Mouse (Mus musculus): ENCODE results near the gene Dnah17.
A peak's percentile ranks its signal among the peaks of the same experiment; 100 is the strongest.

The Dnah17 gene

DNA sequence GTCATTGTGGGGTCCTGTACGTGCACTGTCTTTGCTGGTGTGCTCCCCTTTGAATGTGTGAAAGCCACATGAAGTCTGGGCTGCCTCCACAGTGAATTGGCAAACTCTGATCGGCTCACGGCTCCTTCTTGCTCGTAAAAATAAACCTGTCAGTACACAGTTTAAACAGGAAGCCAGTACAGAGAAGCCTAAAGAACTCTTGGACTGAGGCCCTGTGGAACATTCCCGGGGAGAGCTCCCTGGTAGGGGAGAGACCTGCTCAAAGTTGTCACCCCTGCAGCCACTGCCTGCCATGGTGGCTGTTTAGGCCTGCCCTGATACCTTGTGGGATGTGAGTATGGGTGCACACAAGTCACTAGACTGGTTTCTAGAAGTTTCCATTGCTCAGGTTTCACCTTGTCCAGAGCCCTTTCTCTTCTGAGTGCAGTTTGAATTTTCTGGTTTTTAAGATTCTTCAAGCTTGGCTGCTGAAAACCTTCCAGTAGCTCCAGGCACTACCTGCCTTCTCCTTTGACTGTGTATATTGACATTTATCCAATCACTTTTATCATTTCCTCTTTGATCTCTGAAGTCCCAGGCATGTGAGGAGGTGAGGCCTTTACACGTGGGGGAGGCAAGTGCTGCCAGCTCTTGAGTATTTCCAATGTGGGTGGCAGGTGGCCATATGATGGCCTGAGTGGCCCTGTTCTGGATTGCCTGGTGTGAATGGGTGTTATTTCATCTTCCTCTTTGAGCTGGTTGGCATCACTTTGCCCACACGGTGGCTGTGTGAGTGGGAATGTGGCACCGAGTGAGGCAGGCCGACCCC lies 136.0 kb downstream of the Dnah17 start:
- DNase-seq, result no peak

DNA sequence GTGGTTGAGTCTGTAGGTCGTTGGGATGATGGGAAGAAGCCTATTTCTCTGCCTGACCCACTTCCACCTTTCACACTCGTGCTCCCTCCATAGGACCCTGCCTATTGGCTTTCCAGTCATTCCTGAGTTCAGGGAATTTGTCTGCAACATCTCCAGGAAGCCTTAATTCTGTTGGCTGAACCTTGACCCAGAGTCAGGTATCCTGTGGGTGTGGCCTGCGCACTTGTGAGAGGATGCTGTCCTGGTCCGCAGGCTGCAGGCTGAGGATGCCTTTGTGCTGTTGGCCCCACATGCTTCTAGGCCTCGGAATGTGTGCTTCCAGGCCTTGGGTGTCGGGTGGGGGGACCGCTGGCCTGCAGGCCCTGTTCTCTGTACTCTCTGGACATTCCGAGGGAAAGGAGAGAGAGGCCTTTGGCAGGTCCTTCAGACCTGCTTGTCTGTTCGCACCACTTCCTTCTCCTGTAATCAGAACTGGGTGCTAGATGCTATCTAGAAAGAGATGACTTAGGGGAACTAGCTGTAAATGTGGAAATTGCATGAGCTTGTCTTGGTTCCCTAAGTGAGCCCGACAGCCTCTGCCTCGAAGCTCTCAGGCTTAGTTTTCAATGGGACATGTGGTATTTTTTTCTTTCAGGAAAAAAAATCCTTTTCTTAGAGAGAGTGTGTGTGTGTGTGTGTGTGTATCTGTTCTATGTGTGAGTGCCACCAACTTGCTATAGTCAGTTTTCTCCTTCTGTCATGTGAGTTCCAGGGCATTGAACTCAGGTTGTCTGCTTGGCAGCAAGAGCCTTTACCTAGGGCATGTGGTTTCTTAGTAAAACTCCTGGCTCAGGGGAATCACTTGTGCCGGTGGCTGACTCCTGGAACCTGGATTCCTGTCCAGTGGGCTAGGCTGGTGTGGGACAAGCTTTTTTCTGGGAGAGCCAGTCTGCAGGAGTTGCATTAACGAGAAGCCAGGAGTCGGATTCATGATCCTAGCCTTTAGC lies 137.0 kb downstream of the Dnah17 start:
- DNase-seq, result no peak

DNA sequence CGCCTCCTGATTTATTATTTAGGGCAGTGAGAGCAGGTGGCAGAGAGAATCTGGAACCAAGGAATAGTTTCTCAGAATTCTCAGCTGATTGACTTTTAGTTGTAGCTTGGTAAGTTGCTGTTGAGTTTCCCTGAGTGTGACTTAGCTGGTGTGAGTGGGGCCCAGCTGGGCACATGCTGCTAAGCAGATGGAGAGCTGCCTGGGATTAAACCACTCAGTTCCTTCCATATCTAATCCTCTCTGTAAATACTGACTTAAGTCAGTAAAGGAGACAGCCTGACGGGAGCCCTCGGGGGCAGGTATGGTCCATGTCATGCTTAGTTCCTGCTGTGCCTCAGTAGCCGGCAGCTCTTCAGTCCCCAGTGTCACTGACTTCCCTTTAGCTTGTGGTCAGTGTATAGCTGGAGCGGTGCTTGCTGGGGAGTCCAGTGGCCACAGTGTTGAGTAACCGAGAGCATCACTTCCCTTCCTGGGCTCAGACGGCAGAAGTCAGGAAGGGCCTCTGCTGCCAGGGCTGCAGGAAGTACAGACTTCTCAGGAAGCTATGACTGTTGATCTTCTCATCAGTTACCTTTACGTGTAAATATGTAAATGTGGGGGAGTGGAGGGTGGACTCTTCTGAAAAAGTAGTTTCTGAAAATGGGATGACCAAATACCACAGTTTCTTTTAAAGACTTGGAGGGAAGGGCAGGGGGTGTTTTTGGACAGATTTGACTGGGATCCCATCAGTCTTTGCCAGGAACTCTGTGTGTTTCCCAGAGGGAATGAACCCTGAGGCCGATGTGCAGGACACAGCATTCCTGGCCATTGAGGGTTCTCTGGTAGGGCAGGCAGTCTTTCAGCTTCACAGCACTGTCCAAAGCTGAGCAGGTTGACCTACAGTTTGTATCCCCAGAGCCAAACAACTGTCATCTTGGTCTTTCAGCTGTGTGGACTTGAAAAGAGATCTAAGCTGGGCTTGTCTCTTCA lies 138.6 kb downstream of the Dnah17 start:
- DNase-seq, result no peak

DNA sequence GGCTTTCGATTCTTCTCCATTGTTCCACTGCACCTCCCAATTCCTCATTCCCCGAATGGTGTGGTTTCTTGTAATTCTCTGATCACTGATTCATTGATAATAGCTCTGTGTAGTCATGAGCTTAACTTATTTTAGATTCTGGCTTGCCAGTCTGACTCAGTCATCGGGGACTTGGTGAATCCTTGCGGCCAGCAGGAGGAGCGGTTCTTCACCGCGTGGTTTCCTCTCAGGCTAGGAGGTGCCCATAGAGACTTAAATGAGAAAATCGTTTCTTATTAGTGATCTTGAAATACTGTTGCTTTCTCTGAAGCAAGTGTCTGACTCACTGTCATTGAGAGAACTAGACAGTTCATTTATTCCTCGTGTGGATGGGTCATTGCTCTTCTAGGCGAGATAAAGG lies 140.5 kb downstream of the Dnah17 start:
- DNase-seq, result no peak

DNA sequence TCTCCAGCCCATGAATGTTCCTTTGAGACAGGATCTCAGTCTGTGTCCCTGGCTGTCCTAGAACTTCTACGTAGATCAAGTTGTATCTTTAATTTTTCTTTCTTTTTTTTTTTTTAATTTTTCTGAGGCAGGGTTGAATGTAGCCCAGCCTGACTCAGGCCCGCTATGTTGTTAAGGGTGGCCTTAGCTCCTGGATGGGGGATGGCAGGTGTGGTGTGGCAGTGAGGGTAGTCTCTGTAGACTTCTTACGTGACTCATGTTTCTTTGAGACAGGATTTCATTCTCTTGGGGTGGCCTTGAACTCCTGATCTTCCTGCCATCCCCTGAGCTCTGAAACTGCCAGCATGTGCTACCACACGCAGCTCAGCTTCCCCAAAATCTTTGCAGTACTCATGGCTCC lies 141.2 kb downstream of the Dnah17 start:
- no peak for DNase-seq

DNA sequence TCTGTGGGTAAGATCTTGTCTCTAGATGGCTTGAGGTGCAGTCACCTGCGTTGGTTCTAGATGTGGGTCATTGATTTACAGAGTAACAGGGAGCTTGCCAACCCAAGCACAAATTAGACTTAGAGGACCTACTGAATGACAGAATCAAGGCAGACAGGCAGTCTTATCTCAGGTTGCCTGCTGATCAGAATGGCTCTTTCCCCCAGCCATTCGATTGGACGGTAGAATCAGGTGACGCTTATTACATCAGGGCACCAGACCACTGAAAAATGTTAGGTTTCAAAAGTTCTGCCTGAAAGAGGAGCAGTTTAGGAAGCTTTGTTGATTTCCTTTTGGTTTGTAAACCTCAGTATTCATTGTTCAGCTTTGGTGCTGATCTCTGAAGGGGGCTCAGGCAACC lies 142.5 kb downstream of the Dnah17 start:
- no peak for DNase-seq

DNA sequence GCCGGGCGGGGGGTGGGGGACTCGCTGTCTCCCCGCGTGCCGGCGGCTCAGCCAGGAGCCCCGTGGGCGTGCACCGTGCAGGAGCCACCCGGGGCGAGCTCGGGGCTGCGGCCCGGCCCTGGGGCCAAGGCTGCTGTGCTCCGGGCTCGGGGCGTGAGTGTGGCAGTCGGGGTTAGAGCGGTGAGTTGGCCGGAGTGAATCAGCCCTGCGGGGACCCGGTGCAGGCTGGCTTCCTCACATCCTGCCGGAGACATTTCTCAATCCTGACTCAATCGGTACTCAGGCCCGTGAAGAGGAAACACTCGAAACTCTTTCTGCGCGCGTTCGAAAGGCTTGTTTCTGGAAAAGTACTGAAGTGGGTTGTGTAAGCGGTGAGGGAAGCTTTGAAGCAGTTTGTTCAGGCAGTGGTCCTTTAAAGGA lies 143.4 kb downstream of the Dnah17 start:
- peak; percentile 53 for DNase-seq

DNA sequence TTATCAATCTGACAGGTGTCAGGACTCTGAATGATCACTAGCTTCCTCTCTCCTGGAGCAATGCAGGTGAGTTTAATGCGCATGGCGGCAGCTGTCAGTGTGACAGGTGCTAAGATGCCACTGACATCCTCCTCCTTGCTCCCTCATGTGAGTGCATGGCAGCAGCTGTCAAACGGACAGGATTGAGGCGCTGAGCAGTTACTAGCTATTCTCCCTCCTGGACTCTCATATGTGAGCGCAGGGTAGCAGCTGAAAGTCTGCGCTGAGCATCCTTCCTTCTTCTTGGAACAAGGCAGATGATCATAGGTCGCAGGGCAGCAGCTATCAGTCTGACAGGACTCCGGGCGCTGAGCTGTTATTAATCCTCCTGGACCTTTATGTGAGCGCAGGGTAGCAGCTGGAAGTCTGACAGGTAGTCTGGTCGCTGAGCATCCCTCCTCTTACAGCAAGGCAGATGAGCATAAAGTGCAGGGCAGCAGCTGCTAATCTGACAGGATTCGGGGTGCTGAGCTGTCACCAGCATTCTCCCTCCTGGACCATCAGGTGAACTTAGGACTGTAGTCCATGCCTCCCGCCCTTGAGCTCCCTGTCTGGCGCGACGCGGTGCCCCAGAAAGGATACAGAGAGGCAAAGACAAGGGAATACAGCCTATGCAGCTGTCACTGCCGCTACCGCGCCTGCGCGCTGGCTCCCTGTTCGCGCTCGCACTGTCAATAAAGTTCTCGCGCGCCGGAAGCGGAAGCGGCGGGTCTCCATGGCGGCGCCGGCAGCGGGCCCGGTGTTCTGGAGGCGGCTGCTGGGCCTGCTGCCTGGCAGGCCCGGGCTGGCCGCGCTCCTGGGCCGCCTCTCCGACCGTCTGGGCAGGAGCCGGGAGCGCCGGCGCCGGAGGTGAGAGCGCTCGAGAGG lies 144.1 kb downstream of the Dnah17 start, which contains the start of gene Pgs1:
Pgs1 (plus strand) TSS at position 167 of the 906 bp plus-strand sequence.
- DNase-seq, result peak; percentile 95

DNA sequence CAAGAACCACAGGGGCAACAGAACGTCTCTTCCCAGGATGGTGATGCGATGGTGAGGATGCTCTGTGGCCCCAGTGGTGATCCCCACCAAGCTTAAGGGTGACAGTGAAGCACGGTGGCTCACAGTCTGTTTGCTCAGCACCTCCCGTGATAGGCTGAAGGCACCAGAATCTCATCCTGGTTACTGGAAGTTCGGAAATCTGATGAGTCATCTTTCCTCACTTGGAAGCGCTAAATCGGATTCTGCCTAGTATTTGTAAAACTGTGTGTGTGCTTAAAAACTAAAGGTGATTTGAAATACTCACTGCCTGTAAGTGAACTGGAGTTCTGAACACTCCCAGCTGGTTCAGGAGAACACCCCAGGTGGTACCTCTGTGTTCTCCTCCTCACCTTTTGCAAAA lies 146.7 kb downstream of the Dnah17 start:
- no peak for DNase-seq

DNA sequence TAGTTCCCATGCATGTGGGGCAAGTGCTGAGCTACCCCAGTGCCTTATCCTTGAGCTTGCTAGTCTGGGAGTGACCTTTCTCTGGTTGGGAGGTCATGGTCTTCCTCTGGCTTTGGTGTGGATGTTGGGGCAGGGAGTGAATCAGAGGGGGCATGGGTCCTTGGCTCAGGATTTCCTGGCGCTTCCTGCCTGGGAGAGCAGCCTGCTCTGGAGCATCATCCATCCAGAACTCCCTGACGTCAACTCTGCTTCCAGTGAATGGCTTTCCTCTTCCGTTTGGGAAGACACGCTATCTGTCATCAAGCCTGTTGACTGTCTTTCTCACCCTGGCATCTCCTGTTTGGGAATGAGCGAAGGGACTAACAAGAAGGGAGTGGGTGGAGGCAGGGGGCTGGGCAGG lies 148.0 kb downstream of the Dnah17 start:
- no peak for DNase-seq

DNA sequence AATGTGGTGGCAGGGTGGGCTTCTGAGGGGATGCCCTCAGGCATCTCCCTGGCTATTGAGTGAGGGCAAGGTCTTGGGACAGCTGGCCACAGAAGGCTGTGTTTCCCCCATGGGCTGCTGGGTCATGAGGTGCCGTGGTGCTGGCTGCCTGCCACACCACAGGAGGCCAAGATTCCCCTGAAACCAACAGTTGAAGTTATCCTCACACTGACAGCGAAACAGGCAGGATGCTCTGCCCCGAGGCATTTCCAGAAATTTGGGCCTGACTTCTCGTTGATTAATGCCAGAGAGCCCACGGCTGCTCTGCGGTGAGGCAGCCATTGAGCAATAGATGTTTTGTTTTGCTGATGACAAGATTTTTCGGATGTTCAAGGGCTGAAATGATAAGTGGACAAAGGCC lies 151.0 kb downstream of the Dnah17 start:
- DNase-seq, result no peak

DNA sequence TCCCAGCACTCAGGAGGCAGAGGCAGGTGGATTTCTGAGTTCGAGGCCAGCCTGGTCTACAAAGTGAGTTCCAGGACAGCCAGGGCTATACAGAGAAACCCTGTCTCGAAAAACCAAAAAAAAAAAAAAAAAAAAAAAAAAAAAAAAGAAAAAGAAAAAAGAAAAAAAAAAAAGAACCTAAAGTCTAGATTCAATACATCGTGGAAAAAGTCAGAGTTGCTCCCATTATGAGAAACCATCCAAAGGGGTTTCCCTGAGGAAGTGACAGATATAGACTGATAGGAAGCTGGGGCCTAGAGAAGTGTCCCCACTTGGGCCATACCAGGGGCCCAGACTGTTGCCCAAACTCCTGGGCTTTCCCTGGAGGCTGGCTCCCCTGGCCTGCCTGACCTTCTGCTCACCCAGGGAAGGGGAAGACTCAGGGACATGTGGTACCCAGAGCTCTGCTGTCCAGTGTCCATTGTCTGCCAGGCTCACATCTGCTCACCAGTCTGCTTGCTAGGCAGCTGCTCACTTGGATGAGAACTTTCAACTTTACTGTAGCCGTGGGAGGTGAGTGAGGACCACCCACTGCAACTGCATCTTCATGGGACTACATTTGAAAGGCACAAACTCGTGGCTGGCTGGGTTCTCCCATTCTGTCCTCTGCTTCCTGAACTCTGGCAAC lies 152.6 kb downstream of the Dnah17 start:
- DNase-seq, result no peak

DNA sequence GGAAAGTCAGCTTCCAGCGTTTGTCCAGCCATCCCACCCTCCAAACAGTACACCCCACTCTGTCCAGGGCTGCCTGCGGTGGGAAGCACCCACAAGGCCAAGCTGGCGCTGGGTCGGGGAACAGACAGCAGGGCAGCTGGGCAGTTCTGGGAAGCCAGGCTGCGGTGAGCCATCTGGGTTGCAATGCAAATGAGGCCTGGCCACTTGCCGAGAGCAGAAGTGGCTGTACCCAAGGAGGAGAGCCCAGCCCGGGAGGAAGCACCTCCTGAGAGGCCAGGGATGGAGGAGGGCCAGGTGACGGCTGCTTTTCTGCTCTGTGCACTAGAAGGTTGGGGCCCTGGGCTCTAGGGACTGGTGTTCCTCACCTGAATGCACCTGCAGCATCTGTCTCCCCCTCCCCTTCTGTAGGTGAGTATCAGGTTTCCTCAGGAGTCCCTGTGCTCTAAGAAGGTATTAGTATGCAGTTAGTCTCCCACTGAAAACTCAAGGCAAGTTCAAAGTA lies 154.3 kb downstream of the Dnah17 start:
- no peak for DNase-seq

DNA sequence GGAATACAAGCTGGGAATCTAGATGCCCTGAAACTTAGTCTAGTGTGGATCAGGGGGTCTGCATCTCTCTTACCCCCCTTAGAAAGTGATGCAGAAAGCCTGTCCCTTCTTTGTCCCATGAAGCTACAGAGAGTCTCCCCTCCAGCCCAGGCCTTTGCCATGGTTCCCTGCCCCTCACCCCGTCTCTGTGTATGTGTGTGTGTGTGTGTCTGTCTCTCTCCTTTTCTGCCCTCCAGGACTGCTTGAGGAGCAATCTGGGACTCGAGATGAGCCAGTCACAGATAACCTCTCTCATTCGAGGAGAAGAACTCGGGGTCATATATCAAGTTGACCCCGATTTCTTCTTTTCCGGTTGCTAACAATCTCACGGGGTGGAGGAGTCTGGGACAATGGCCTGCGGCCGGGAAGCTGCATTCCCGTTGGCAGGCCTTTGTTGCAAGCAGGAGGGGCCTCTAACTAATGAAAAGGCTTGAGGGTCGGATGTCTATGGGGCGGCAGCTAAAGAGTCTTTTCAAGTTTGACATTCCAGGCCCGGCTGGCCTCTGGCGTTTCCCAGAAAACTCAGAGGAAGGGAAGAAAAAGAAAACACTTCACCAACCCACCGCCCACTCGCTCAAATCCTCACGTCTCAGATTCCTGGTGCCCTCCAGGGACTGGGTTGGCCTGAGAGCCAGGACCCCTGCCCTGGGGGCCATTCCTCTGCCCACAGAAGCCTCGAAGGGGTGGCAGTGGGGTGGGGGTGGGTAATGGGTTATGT lies 155.0 kb downstream of the Dnah17 start:
- DNase-seq, result no peak

DNA sequence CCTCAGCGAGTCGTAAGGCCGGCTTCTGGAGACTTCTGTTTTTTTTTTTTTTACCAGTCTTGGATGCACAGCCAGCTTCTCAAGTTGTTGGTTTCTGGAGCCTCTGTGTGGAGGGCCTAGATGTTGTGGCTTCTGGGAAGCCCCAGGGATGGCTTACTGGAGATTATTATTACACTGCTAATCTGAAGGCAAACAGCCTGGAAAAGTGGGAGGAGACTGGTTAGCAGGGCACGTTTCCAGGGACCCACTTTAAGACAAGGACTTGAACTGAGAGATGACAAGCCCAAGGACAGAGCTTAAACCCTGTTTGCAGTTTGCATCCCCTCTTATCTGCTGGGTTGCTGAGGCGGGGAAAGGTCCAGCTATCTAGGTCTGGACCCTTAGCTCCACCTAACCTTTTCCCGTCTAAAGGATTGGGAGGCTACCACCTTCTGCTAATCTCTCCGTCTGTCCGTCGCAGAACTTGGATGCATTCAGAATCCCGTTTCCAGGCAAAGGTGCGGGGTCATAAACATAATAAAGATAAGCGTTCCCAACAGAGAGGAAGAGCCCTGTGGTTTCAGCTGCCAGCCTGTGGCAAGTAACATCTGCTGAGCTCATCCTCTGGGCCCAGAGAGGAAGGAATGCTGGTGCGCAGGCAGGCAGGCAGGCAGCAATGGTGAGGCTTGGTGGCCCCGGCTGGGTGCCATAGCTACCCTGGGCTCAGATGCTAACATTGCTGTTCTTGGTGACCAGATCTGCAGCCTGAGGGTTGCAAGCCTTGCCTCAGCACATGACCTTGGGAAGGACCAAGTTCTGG lies 155.9 kb downstream of the Dnah17 start:
- peak; percentile 68 for DNase-seq

DNA sequence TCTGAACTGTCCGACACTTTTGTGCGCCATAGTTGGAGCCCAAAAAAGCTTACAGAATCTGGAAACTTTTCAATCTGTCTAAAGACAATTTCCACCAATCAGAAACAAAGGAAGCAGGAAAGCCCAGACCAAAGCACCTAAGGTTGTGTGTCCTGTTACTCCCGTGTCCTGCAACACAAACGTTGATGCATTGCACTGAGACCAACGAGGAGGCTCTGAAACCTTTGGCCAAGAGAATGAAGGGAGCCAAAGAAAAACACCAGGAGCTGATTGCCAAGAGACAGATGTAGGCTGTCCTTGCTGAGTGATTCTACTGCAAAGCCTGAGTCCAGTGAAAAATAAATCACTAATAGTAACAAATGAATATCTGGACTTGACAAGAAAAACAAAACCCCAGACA lies 156.9 kb downstream of the Dnah17 start:
- DNase-seq, result no peak

DNA sequence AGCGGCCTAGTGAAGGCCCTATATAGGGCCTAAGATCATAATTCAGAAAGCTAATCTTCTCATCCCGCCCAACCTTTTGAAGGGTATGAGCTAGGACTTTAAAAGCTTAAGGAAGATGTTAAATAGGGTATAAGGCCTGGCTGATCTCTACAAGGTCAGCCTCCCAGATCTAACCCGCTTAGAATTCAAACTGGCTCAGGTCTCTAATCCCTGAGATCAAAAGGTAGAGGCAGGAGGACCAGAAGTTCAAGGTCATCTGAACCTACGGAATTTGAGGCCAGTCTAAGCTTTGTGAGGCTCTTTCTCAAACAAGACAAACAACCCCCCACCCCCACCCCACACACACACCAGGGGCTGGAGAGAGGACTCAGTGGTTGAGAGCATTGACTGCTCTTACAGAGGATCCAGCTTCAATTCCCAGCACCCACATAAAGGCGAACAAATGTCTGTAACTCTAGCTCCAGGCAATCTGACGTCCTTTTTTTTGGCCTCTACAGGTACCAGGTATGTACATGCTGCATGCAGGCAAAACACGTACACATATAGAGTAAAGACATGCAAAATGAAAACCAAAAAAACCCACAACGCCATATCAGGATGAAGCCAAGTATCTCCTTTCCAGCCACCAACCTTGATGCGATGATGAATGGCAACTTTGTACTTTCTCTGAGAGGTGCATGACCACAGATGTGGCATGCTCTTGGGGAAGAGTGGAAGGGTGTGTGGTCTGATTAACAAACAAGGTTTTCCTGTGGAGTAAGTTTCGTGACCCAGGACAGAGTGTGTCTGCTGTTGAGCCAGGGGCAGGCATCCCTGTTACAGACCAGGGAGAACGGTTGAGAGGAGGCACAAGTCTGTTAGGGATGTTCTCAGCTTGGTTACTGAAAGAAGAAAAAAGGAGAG lies 157.5 kb downstream of the Dnah17 start:
- no peak for DNase-seq

Measured in thymus, postnatal 14 days (tissue).